Mouse (Mus musculus): ENCODE measurements around the gene Tbc1d8b.
"Not testable (repeated sequence)": the region's sequence is repeated elsewhere in the genome, so short reads cannot be mapped to it uniquely, and the experiment has no call there.

The Tbc1d8b gene

DNA sequence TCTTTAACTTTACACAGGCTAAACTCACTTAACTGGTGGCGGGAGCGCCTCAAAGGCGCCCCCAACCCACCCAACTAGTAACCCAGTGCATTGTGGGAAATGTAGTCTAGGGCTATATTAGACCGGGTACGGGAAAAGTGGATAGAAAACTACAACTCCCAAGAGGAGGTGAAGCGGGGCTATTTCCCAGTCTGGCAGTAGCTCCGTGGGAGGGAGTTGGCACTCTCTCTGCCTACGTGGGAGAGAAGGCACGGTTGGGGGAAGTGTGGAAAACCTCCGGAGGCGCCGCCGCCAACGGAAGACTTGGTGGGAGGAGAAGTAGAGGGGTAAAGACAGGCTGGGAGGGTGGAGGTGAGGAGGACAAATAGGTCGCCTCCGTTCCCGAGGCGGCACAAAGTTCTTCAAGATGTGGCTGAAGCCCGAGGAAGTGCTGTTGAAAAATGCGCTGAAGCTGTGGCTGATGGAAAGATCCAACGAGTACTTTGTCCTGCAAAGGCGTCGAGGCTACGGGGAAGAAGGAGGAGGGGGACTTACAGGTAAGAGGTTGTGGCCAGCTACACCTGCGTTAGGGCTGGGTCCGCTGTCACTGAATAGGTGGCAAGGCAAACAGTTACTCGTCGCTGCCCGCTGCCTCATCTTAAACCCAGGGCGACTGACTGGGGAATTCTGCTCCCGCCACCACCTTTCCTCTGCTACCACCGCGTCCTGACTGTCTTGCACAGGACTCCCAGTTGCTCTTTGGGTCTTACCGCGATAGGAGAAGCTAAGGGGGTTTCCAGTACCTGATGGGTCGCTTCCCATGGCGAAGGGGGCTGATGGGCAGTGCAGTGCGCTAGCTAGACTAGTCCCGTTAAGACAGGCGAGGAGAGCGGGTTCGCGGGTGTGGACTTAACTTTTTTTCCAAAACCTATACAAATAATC lies at the start of gene Tbc1d8b:
Tbc1d8b (plus strand) TSS at position 222 of the 921 bp plus-strand sequence.
- peak; percentile 70 for DNase-seq (ENCODE audit: low spot score)

DNA sequence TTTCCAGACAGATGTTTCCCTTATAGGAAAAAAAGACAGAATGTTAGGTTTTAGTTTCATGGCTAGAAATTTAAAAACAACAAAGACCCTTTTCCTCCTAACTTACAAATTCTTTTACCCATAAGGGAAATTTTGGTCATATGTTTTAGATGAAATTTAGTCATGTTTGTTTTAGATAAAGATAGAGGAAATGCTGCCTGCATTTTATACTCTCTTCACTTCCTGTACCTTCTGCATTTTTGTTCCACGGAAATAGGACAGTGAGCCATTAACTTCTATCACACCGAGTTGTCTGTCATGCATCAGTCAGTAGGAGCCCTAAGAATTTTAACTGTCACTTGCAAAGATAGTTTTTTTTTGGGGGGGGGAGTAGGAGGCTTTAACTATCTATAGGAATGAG lies 45.1 kb upstream of the Tbc1d8b start:
- DNase-seq (ENCODE audit: low spot score), result no peak

DNA sequence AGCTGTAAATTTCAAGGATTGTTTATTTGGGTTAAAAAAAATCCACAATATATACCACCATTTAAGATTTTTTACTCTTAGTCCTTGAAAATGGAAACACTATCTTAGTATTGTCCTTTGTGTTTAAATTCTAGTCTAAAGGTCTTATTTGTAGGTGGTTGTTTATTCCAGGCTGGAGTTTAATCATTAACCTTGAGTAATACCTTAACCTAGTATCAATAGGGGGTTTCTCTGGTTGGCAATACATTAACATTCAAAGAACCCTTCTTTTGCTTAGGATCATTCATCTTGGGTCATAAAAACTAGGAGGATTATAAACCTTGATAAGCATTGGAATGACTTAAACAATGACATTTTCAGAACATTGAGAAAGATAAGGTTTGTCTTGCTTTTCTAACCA lies 44.4 kb upstream of the Tbc1d8b start:
- no peak for DNase-seq (ENCODE audit: low spot score)

DNA sequence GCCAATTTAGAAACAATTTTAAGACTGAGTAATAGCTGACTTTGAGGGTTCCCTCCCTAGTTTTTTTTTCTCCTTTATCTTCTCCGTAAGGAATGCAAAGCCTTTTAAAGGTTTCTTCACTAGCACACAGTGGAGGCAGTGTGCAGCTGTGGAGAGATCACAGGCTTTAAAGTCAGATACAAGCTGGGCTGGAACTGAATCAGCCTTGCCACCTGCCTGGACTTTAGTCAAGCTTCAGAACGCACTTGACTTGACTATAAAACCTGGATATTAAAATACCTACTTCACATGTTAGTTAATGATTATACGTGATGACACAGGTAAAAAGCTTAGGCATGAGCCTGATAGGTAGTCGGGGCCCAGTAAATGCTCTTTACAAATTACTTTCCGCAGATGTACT lies 32.6 kb upstream of the Tbc1d8b start:
- DNase-seq (ENCODE audit: low spot score), result no peak

DNA sequence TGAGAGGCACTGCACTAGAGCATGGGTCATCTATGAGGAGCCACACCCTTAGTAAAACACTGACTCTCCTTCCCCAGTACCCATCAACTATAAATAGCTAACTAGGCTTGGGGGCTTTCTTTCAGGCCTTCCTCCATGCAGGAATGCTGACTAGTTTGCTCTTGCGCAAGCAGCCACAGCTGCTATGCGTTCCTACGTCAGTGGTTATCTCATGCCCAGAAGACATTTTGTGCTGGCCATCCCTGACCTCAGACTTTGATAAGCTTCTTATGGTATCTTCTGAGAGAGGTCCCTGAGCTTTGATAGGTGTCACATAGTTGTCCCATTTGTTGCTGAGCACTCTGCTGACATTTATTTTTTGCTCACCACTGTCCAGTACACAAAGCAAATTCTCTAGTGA lies 31.5 kb upstream of the Tbc1d8b start:
- DNase-seq (ENCODE audit: low spot score), result no peak

DNA sequence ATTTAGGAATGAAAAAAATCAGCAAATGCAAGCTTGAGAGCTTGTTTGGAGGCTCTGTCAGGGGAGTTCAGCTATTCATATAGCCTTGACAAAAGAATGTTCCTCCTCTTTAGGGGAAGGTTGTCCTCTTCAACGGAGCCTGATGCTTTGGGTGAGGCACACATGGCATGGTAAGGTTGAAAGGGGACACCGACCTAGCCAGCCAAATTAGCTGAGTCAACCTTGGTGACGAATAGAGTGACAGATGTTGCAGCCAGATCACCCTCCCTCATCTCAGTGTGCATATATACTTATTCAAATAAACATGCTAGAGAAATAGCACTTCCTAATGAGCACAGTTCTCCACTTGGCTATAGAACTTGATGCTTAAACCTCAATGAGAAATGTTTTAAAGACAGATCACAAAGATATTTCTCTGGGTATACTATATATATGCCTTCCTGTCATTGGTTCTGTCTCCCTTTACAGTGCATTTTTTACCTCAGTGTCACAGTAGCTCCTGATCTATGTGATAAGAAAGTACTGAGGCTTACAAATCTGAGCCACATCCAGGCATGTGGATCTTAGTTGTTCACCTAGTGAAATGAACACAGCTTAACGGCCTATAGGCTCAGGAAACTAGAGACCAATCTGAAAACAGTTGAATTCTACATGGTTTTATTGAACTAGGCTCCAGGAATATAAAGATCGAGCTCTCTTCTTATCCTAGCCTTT lies 30.3 kb upstream of the Tbc1d8b start:
- DNase-seq (ENCODE audit: low spot score), result no peak

DNA sequence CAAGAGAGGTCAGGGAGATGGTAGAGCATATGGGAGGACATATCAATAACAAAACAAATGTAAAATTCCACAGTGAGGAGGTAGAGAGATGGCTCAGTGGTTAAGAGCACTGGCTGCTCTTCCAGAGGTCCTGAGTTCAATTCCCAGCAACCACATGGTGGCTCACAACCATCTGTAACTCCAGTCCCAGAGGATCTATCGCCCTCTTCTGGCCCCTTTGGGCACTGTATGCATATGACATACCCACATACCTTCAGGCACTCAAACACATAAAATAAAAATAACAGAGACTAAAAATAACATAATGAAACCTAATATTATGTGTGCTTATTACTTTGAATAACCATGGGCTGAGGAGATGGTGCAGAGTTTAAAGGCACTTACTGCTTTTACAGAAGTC lies 22.7 kb upstream of the Tbc1d8b start:
- DNase-seq (ENCODE audit: low spot score), result no peak

DNA sequence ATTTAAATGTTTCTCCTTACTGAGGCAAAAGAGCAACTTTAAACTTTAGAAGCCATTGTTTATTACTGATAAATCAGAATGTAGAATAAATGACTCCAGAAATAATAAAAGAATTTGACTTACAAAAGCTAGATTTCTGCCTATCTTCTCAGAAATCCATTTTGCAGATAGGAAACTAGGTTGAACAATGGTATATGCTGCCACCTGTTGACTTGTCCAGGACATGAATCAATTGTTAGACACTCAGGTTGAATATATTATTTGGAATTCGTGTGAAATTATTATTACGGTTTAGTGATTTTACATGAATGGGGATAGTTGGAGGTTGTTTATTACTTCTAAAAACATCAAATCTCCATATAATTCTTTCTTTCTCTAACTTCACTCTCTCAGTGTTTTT lies 19.0 kb upstream of the Tbc1d8b start:
- DNase-seq (ENCODE audit: low spot score), result no peak

DNA sequence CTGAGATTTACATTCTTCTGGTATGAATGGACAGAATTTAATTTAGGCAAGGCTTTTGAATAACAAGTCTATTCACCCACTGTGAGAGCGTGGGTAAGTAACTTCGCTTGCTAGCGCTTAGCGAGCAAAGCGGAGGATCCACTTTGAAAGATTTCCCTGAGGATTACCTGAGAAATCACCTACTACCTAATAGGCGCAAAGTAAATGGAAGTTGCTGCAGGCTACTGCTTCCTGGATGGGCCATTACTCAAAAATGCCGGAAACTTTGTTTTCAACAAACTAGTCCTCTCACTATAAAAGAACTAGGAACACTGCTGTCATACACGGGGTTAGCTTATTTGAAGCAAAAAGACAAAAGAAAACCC lies 404 bp upstream of the Tbc1d8b start:
- no peak for DNase-seq (ENCODE audit: low spot score)

DNA sequence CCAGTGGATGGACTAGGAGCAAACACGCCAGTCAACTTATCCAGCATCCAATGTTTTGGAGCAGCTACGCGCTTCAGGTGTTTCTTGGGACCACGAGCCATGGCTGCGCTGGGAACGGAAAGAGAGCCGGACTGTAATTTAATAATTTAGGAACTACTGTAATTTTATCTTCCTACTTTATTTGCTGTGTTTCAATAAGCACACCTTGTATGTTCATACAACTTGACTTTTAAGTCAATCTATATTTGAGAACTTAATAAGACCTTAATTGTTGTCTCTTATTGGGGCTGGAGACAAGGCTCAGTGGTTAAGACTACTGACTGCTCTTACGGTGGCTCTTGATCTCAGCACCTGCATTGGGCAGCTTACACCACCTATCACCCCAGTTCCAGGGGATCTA lies 29.6 kb downstream of the Tbc1d8b start, which contains the start of gene Gm15013:
Gm15013 (minus strand) TSS at position 101 of the 400 bp plus-strand sequence.
- no peak for DNase-seq (ENCODE audit: low spot score)

DNA sequence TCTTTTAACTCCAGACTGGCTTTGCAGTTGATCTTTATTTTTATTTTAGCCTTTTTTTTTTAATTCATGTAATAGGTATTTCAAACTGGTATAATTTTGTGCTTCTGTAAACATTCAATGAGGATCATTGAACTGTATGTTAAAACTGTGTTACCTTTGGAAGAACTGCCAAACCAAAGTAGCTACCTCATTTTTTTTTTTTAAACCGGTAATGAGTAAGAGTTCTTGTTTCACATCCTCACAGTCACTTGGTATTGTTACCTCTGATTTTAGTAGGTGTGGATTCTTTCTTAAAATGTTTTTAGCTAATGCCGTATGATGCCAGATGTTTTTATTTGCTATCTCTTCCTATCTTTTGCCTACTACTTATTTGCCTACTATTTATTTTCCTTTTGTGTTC lies 37.6 kb downstream of the Tbc1d8b start:
- DNase-seq (ENCODE audit: low spot score), result no peak

DNA sequence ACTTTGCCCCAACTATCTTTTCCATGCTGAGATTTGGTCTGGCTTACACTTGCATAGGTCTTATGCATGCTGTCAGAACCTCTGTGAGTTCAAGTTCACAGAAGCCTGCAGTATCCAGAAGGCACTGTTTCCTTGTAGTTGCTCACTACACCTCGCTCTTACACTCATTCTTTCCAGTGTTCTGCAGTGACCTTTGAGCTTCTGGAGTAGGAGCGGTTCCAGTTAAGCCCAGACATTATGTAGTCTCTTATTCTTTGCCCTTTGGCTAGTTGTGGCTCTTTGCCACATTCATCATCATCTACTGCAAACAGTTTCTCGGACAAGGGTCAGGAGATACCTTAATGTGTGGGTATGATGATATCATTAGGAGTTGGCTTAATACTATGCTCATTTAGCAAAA lies 45.7 kb downstream of the Tbc1d8b start:
- DNase-seq (ENCODE audit: low spot score), result no peak

DNA sequence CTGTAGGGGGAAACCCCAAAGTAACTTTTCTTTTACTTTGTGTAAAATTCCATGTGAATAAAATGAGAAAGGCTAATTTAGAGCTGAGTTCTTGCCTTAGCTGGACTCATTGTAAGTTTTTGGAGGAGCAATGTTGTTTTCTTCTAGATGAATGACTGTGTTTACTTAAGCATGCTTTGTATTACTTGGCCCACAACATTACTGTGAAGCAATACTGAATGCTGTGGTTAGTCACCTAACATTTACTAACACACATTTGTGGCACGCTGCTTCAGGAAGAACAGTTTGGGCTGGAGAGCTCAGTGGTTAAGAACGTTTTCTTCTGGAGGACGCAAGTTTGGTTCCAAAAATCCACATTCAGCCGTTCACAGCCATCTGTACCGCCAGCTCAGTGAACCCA lies 52.3 kb downstream of the Tbc1d8b start:
- DNase-seq (ENCODE audit: low spot score), result no peak

DNA sequence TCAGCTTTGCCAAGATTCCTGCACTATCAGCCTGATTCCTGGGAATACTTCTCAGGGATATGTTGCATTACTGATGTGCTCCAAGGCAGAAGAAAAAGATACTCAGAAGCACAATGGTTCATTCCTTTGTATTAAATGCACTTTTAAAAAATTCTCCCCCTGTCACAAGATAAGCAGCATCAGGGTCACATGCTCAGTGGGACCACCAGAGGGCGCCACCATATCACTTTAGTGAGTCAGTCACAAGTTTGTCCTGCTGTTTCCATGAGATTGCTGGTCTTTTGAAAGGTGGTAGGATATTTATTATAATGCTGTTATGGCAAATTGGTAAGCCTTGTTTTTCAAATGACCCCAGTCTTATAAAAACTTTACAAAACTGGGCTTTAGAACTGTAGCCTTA lies 67.1 kb downstream of the Tbc1d8b start:
- no peak for DNase-seq (ENCODE audit: low spot score)

DNA sequence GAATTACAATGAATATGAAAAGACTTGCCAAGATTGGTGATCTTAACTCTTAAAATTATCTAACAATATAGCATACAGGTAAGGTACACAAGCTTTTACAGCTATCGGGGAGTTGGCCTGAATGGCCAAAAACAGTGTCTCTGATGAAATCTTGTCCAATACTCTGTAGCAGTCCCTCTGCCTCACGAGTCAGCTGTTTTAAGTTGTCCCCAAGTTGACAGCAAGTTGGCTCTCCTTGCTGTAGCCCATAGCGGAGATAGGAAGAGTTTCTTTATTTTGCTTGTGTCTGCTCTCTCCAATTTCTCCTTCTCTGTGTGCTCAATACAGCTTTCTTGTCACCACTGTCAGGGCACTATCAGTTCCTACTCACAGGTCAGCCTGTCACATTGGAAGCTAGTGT lies 73.8 kb downstream of the Tbc1d8b start:
- DNase-seq (ENCODE audit: low spot score), result not testable (repeated sequence)

DNA sequence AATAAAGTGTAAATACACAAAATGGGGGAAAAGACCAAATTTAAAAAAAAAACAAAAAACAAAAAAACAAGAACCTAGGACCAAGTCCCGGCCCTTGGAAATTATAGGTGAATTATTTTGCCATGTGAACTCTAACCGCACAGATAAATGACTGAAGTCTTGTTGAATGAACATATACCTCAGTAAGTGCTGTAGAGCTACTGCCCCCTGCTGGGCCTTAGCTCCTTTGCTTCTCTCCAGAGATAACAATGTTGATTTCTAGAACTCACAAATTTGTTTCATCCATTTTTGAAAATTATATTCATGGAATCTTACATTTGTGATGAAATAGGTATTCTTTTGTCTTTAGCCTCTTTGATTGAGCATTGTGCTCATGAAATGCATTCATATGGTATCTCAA lies 77.8 kb downstream of the Tbc1d8b start:
- DNase-seq (ENCODE audit: low spot score), result no peak

DNA sequence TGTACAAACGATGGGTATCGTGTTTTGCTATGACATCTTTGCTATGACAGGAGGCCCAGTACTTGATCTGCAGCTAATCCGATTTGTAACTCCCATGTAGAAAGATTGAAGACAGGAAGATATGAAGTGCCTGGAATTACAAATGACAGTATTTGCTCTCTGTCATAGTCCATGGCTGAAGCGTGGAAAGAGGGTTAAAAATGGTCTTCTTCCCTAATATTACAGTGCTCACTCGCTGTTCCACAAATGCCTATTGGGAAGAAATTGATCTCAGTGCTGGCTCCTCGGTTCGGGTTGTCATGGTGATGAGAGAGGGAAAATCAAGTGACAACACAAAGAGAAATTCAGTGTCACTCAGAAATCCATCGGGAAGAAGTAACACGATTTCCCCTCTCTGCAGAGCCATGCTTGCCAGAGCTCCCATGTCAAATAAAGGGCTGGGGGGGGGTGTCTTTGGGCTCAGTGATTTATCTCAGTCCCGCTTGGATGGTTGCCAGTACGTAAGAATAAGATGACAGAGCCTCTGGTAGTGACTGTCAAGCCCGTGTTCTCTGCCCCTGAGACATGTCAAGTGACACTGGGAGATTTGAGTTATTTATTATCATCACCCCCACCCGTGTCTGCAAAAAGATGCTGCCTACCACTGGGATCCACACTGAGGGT lies 85.3 kb downstream of the Tbc1d8b start:
- DNase-seq (ENCODE audit: low spot score), result no peak

DNA sequence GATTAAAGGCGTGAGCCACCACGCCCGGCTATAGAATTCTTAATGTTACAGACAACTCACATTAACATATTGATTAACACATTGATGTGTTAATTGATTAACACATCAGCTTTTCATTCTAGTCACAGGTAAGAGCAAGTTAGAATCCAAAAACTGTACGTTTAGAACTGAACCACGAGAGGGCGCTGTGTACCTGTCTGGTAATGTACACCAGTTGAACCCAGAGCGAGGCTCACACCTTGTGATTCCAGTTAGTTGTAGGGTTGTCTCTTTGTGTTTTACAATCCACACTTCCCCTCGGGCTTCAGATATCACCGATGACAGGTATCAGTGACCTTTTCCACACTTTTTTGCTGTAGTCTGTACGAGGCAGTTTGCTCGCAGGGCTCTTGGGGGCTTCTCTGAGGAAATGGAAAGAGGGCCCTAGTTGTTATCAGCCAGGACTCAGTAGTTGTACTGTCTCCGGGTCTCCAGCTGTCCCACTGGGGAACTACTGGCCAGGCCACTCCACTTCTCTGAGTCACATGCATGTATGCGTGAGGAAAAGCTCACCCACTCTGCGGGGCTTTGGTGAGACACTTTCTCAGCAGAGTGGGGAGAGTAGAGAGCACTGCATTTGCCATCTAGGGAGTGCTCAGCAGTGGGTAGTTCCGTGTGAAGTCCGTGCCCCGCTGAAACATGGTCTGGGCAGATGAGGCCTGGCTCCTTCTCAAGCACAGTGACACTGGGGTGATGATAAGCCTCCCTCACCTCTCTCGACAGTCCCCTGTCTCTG lies 89.7 kb downstream of the Tbc1d8b start:
- DNase-seq (ENCODE audit: low spot score), result peak; percentile 34

DNA sequence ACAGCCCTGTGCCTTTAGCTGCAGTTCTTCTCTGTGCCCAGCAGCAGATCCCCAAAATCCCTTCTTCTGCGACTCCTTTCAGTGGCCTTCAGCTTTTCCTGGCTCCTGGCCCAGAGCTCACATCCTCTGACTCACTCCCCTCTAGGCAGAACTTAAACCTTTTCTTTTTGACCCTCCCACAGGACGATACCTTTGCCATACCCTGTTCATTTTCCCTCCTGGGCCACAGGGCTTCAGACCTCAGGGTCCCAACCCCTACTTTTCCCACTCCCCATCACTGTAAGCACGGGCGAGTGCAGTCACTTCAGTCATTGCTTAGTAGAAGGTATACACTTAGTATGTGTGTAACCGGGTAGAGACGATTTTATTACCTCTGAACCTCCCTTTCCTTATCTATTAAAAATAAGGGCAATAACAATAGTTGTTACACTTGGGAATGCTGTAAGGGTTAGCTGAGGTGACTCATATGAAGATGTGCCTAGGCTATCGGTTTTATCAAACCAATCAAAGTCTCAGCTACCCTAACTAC lies 90.4 kb downstream of the Tbc1d8b start:
- DNase-seq (ENCODE audit: low spot score), result no peak

DNA sequence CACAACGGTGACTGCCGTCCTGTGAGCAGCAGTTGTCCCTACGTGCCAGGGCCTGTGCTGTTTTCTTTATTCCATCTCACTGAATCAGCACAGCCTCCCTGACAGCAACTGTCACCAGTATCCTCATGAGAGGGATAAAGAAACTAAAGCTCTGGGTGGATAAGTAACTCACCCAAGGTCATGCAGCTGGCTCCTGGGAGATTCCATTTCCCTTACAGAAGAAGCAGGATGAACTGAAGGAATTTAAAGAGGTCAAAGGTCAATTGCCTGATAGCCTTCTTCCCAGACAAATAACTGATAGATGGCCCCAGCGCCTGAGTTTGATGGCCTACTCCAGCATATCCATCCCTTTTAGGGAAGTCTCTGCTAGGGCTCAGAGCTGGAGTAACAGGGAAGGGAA lies 92.6 kb downstream of the Tbc1d8b start:
- no peak for DNase-seq (ENCODE audit: low spot score)

DNA sequence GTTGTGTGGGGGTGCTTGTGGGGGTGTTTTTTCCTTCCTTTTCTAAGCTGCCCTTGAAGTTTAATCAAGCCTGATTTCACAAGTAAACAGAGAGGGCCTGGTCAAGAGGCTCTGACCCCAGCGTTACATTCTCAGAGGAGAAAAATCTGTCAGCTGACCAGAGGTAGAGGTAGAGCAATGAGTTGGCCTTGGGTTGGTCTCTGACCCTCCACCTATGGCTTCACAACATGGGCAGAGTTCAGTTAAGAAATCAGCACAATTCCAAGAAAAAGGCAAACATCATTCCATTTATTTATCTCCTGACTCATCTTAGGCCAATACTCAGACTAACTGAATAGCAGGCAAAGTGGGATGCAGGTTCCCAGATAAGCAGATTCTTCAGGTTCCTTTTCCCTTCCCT lies 94.1 kb downstream of the Tbc1d8b start:
- DNase-seq (ENCODE audit: low spot score), result no peak

DNA sequence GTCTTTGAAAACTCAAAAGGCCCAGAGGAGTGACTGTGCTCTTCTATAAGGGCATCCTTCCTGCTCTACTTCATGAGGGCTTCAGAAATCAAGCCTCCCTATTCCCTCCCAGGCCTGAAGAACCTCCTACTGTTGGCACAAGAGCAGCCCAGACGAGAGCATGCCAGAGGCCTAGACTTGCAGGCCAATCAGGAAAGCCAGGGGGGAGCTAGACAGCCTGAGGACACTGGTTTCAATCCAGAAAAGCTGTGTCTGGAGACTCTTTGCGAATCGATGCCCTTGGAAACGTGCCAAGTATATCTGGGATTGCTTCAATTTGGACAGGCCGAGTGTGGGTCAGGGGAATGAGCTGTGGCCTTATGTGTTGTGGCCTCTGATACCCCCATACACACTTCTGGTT lies 94.6 kb downstream of the Tbc1d8b start:
- no peak for DNase-seq (ENCODE audit: low spot score)
